17 mouse cellular contexts compared by ENCODE assay signal in the genomic region with DNA sequence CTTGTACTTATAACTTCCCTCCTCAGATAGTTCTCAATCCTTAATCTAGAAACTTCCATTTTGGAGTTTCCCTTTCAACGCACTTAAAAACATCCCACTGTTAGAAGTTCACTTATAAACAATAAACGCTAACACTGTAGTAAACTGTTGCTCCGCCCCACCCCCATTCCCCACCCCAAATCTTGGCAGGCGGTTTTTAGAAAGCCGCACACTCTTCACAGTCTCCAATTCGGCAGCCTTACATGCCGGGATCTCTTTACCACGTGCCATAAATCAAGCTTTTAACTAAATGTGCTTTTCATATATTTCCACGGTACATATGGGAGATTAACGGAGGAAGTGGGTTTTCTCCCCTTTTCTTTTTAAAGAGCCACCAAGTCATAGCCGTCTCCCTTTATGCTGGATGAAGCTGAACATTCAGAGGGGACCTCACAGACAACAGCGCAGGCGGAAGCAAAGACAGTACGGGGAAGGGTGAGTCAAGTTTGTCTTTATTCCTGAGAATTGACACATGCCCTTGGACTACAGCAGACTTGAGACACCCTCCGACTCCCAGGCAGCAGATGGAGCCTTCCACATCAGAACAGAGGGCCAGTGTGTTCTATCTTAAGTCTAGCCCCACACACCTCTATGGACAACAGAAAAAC.
A peak's percentile ranks its signal among the peaks of the same experiment; 100 is the strongest.
DNase-seq lines count a peak whose midpoint lies in the region; ATAC-seq and TF ChIP-seq lines count a peak whose summit lies in the region.
"Had no signal": no experiment of that assay in that cellular context is flagged by ENCODE, and none has a peak within 500 bp of the region (broad histone marks: within the 10 kb centered on the region; RNA-seq: fewer than 3 reads in every experiment).

No protein-coding gene starts in this region.

- no peak overlapping the region for H3K9ac ChIP-seq in forebrain, embryonic 16.5 days (replicated peaks; ENCODE audit: low read depth, low read length)
- H3K9ac ChIP-seq in forebrain, embryonic 13.5 days: no peak overlapping the region
- 0 out of 2 replicates have a peak overlapping the region, but pooled peaks have one; percentile 35 for H3K9ac ChIP-seq in lung, embryonic 16.5 days (ENCODE audit: low read length)
- H3K9ac ChIP-seq in stomach, embryonic 16.5 days (ENCODE audit: low read length): no peak overlapping the region
- H3K9ac ChIP-seq: hindbrain, embryonic 14.5 days; liver, embryonic 12.5 days had no signal

- no peak overlapping the region for H3K27ac ChIP-seq in forebrain, embryonic 16.5 days (ENCODE audit: low read length)
- H3K27ac ChIP-seq in forebrain, embryonic 13.5 days: no peak overlapping the region; the same call in 1 of the 2 replicates
- 0 out of 2 replicates have a peak overlapping the region, but pooled peaks have one; percentile 5 for H3K27ac ChIP-seq in lung, embryonic 16.5 days (ENCODE audit: low read length)
- H3K27ac ChIP-seq in limb, embryonic 10.5 days: peak overlapping the region; percentile 61; the same call in 1 of the 2 replicates
- peak overlapping the region; percentile 40 for H3K27ac ChIP-seq in stomach, embryonic 16.5 days (ENCODE audit: low read length)
- H3K27ac ChIP-seq in thymus, adult 2 months (ENCODE audit: control insufficient read depth, insufficient read depth, low read length): no peak overlapping the region
- H3K27ac ChIP-seq: hindbrain, embryonic 14.5 days; left cerebral cortex, adult 2 months; liver, embryonic 12.5 days had no signal

- DNase-seq in lung, postnatal 36 days: no peak
- no peak for DNase-seq in limb, embryonic 10.5 days (ENCODE audit: low spot score)
- DNase-seq in left cerebral cortex, adult 8-10 months (ENCODE audit: low spot score in 2 of 2): no peak
- no peak for DNase-seq in thymus, adult 2 months
- DNase-seq: adrenal gland, postnatal 25 days; cerebellum, adult 2 months; gastrocnemius, postnatal 36 days; heart, postnatal 14 days; kidney, postnatal 14 days; lung, postnatal 10 days had no signal

- no peak for ATAC-seq in forebrain, embryonic 16.5 days
- ATAC-seq in forebrain, embryonic 13.5 days: no peak
- peak; percentile 64 for ATAC-seq in lung, embryonic 16.5 days (ENCODE audit: low read depth)
- ATAC-seq in stomach, embryonic 16.5 days (ENCODE audit: insufficient read depth, low FRiP score): no peak
- ATAC-seq: liver, embryonic 12.5 days had no signal

- WGBS in forebrain, embryonic 16.5 days: 46% methylated on average over 15 of the region's 15 CpGs
- 54% methylated on average over 15 of the region's 15 CpGs for WGBS in forebrain, embryonic 13.5 days
- WGBS in lung, embryonic 16.5 days: 50% methylated on average over 15 of the region's 15 CpGs
- WGBS in limb, embryonic 10.5 days: 54% methylated on average over 15 of the region's 15 CpGs
- WGBS in stomach, embryonic 16.5 days: 38% methylated on average over 15 of the region's 15 CpGs
- WGBS in thymus, adult 2 months: 38% methylated on average over 15 of the region's 15 CpGs

- no peaks in the 10 kb centered on the region for H3K36me3 ChIP-seq in forebrain, embryonic 16.5 days (ENCODE audit: control insufficient read depth, insufficient read depth)
- H3K36me3 ChIP-seq in forebrain, embryonic 13.5 days (ENCODE audit: poor library complexity, severe bottlenecking): peaks cover 25% of the 10 kb centered on the region
- peaks cover 32% of the 10 kb centered on the region for H3K36me3 ChIP-seq in lung, embryonic 16.5 days (ENCODE audit: control insufficient read depth, insufficient read depth, low read length)
- H3K36me3 ChIP-seq in limb, embryonic 10.5 days: peaks cover 43% of the 10 kb centered on the region
- H3K36me3 ChIP-seq in stomach, embryonic 16.5 days (ENCODE audit: control insufficient read depth, insufficient read depth, low read length): peaks cover 5% of the 10 kb centered on the region
- H3K36me3 ChIP-seq in thymus, adult 2 months (ENCODE audit: control insufficient read depth, insufficient read depth, low read length): no peaks in the 10 kb centered on the region

- H3K9me3 ChIP-seq in forebrain, embryonic 16.5 days (ENCODE audit: control insufficient read depth, low read length): no peaks in the 10 kb centered on the region
- H3K9me3 ChIP-seq in forebrain, embryonic 13.5 days (replicated peaks): no peaks in the 10 kb centered on the region
- no peaks in the 10 kb centered on the region for H3K9me3 ChIP-seq in lung, embryonic 16.5 days (ENCODE audit: control insufficient read depth, low read length)
- no peaks in the 10 kb centered on the region for H3K9me3 ChIP-seq in limb, embryonic 10.5 days (replicated peaks)
- no peaks in the 10 kb centered on the region for H3K9me3 ChIP-seq in stomach, embryonic 16.5 days (replicated peaks; ENCODE audit: control insufficient read depth, low read length)
- H3K9me3 ChIP-seq: liver, embryonic 12.5 days had no signal

- no peak for TF ChIP-seq POLR2A in thymus, adult 2 months (IDR thresholded peaks at IDR 0.05; ENCODE audit: control insufficient read depth, extremely low read depth, insufficient read depth, low read length, poor library complexity)

- H3K4me3 ChIP-seq in forebrain, embryonic 16.5 days (replicated peaks; ENCODE audit: low read length): no peak overlapping the region
- H3K4me3 ChIP-seq in forebrain, embryonic 13.5 days: no peak overlapping the region
- 0 out of 2 replicates have a peak overlapping the region, but pooled peaks have one; percentile 3 for H3K4me3 ChIP-seq in lung, embryonic 16.5 days (ENCODE audit: low read length)
- H3K4me3 ChIP-seq in limb, embryonic 10.5 days: no peak overlapping the region
- no peak overlapping the region for H3K4me3 ChIP-seq in stomach, embryonic 16.5 days (replicated peaks; ENCODE audit: low read length)
- H3K4me3 ChIP-seq in thymus, adult 2 months (ENCODE audit: control insufficient read depth, insufficient read depth, low read length): no peak overlapping the region
- H3K4me3 ChIP-seq: left cerebral cortex, adult 2 months; liver, embryonic 12.5 days had no signal

- H3K4me1 ChIP-seq in forebrain, embryonic 16.5 days (replicated peaks; ENCODE audit: control insufficient read depth, insufficient read depth, low read length): peaks cover 14% of the 10 kb centered on the region
- peaks cover 18% of the 10 kb centered on the region for H3K4me1 ChIP-seq in forebrain, embryonic 13.5 days
- peaks cover 9% of the 10 kb centered on the region; the same call in 1 of the 2 replicates for H3K4me1 ChIP-seq in lung, embryonic 16.5 days (replicated peaks; ENCODE audit: control insufficient read depth, insufficient read depth, low read length)
- peaks cover 22% of the 10 kb centered on the region for H3K4me1 ChIP-seq in limb, embryonic 10.5 days
- peaks cover 15% of the 10 kb centered on the region; the same call in 1 of the 2 replicates for H3K4me1 ChIP-seq in stomach, embryonic 16.5 days (ENCODE audit: control insufficient read depth, insufficient read depth, low read length)
- H3K4me1 ChIP-seq in thymus, adult 2 months (replicated peaks; ENCODE audit: control insufficient read depth, insufficient read depth, low read length): no peaks in the 10 kb centered on the region
- H3K4me1 ChIP-seq: liver, embryonic 12.5 days had no signal

- no peak for TF ChIP-seq CTCF in thymus, adult 2 months (IDR thresholded peaks at IDR 0.05; ENCODE audit: borderline replicate concordance, control insufficient read depth, extremely low read depth, insufficient read depth, low read length, poor library complexity)

- H3K4me2 ChIP-seq in forebrain, embryonic 16.5 days (ENCODE audit: low read length): peak overlapping the region; percentile 15; the same call in 1 of the 2 replicates
- no peak overlapping the region for H3K4me2 ChIP-seq in forebrain, embryonic 13.5 days
- H3K4me2 ChIP-seq in lung, embryonic 16.5 days (ENCODE audit: low read depth, low read length): peak overlapping the region; percentile 48
- H3K4me2 ChIP-seq in stomach, embryonic 16.5 days (ENCODE audit: low read depth, low read length): peak overlapping the region; percentile 10; the same call in 1 of the 2 replicates
- H3K4me2 ChIP-seq: hindbrain, embryonic 14.5 days; liver, embryonic 12.5 days had no signal

- H3K27me3 ChIP-seq in forebrain, embryonic 16.5 days (replicated peaks; ENCODE audit: control insufficient read depth, insufficient read depth, low read length): no peaks in the 10 kb centered on the region
- H3K27me3 ChIP-seq in forebrain, embryonic 13.5 days: no peaks in the 10 kb centered on the region
- H3K27me3 ChIP-seq in lung, embryonic 16.5 days (ENCODE audit: control insufficient read depth, insufficient read depth, low read depth, low read length): no peaks in the 10 kb centered on the region
- no peaks in the 10 kb centered on the region for H3K27me3 ChIP-seq in limb, embryonic 10.5 days (ENCODE audit: low read depth, poor library complexity, severe bottlenecking)
- no peaks in the 10 kb centered on the region for H3K27me3 ChIP-seq in stomach, embryonic 16.5 days (ENCODE audit: control insufficient read depth, insufficient read depth, low read length)
- no peaks in the 10 kb centered on the region for H3K27me3 ChIP-seq in thymus, adult 2 months (ENCODE audit: control insufficient read depth, insufficient read depth, low read length)
- H3K27me3 ChIP-seq: liver, embryonic 12.5 days had no signal

Comparison
In these comparisons a context has a peak if more than half of its experiments do, and no peak if none do; other contexts are left out.
1. H3K27ac ChIP-seq: peak in lung, embryonic 16.5 days (single experiment), limb, embryonic 10.5 days (single experiment) and stomach, embryonic 16.5 days (single experiment); none in forebrain, embryonic 16.5 days (single experiment), forebrain, embryonic 13.5 days (single experiment) and thymus, adult 2 months (single experiment).